Mouse (Mus musculus) stomach, postnatal 0 days (tissue): ENCODE data around the gene Fam186a. TPM values are rescaled to one million over a fixed set of nuclear protein-coding genes. Genes with fewer than 3 reads are reported as not detected.
A peak's percentile ranks its signal among the peaks of the same experiment; 100 is the strongest.
"Not testable (repeated sequence)": the region's sequence is repeated elsewhere in the genome, so short reads cannot be mapped to it uniquely, and the experiment has no call there.

Source experiments
- ATAC-seq: fragments of 200-750 bp; cut with Nextera tagmentation; 2 replicates; pipeline ENCODE4 v1.8.0; 2017; ENCODE audit not compliant: low FRiP score, low TSS enrichment
- DNase-seq: peaks from one replicate; pipeline ENCODE4 v3.0.0-alpha.2; 2016; ENCODE audit warnings: low spot score
- H3K27ac ChIP-seq: fragments of 300-500 bp; sonication (generic); replicated peaks from 2 replicates; pipeline ENCODE4 v1.5.1; 2014; ENCODE audit warnings: mild to moderate bottlenecking, control low read depth
- H3K27me3 ChIP-seq: fragments of 300-500 bp; sonication (generic); 2 replicates; pipeline ENCODE4 v1.6.1; 2014; ENCODE audit warnings: low read length; ENCODE audit not compliant: control insufficient read depth, insufficient read depth
- H3K36me3 ChIP-seq: fragments of 300-500 bp; sonication (generic); 2 replicates; pipeline ENCODE4 v1.6.1; 2014; ENCODE audit warnings: low read length, mixed read lengths; ENCODE audit not compliant: control insufficient read depth, insufficient read depth
- H3K4me1 ChIP-seq: fragments of 300-500 bp; sonication (generic); replicated peaks from 2 replicates; pipeline ENCODE4 v1.6.1; 2014; ENCODE audit warnings: antibody characterized with exemption; ENCODE audit not compliant: control insufficient read depth, insufficient read depth
- H3K4me2 ChIP-seq: fragments of 300-500 bp; sonication (generic); replicated peaks from 2 replicates; pipeline ENCODE4 v1.6.1; 2014; ENCODE audit warnings: low read depth, mild to moderate bottlenecking, control low read depth, moderate library complexity
- H3K4me3 ChIP-seq: fragments of 300-500 bp; sonication (generic); 2 replicates; pipeline ENCODE4 v1.5.1; 2014; ENCODE audit warnings: low read depth, low read length, control low read depth
- H3K9ac ChIP-seq: fragments of 300-500 bp; sonication (generic); 2 replicates; pipeline ENCODE4 v1.6.1; 2014; ENCODE audit warnings: mild to moderate bottlenecking, low read length, control low read depth, mixed read lengths
- H3K9me3 ChIP-seq: fragments of 300-500 bp; sonication (generic); 2 replicates; pipeline ENCODE4 v1.6.1; 2016; ENCODE audit warnings: low read length; ENCODE audit not compliant: control insufficient read depth
- CTCF ChIP-seq: IDR thresholded peaks from 2 replicates; pipeline ENCODE4 v1.5.1; 2016; ENCODE audit warnings: antibody characterized with exemption, low read depth, mild to moderate bottlenecking, moderate library complexity
- EP300 ChIP-seq: optimal IDR thresholded peaks from 2 replicates; pipeline ENCODE3; 2016; ENCODE audit warnings: antibody characterized with exemption
- WGBS: fragments of 180-500 bp; shearing (Covaris S2); extraction: QIAGEN DNeasy Blood & Tissue Kit; methylation state at CpG from one replicate; pipeline ENCODE4 v1.1.7; 2014; 5-methylcytosine and 5-hydroxymethylcytosine counted together
- polyA plus RNA-seq: library from polyadenylated mRNA; unstranded; fragments of >200 nt; fragmentation: Nextera tagmentation; extraction: Ambion mirVana; gene quantifications from 2 replicates; pipeline ENCODE4 v1.2.1, GENCODE M21; 2015

The Fam186a gene
- polyA plus RNA-seq, 1 experiment from 2014 or later, result not detected

GRCm38 (mm10) chr15:99917264-99917663 is 49.6 kb downstream of the Fam186a start:
- Histone ChIP-seq H3K36me3 (no peaks in the 10 kb centered on the region), H3K4me2 (no peak overlapping the region), H3K27ac (no peak overlapping the region), H3K4me3 (no peak overlapping the region), H3K27me3 (no peaks in the 10 kb centered on the region), H3K9me3 (no peaks in the 10 kb centered on the region), H3K9ac (no peak overlapping the region), H3K4me1 (no peaks in the 10 kb centered on the region)
- DNase-seq, result peak; percentile 70
- 51% methylated on average over 3 of the region's 3 CpGs for WGBS
- ATAC-seq, result peak; percentile 84
- TF ChIP-seq CTCF, result no peak
- no peak for TF ChIP-seq EP300

GRCm38 (mm10) chr15:99914613-99915012 is 52.2 kb downstream of the Fam186a start:
- Histone ChIP-seq H3K27ac (no peak overlapping the region), H3K4me3 (no peak overlapping the region), H3K4me2 (no peak overlapping the region), H3K27me3 (no peaks in the 10 kb centered on the region), H3K9me3 (no peaks in the 10 kb centered on the region), H3K4me1 (no peaks in the 10 kb centered on the region), H3K9ac (0 out of 2 replicates have a peak overlapping the region, but pooled peaks have one; percentile 5), H3K36me3 (no peaks in the 10 kb centered on the region)
- ATAC-seq, result no peak
- 54% methylated on average over 5 of the region's 5 CpGs for WGBS
- TF ChIP-seq EP300 (no peak), CTCF (no peak)
- no peak for DNase-seq

DNA sequence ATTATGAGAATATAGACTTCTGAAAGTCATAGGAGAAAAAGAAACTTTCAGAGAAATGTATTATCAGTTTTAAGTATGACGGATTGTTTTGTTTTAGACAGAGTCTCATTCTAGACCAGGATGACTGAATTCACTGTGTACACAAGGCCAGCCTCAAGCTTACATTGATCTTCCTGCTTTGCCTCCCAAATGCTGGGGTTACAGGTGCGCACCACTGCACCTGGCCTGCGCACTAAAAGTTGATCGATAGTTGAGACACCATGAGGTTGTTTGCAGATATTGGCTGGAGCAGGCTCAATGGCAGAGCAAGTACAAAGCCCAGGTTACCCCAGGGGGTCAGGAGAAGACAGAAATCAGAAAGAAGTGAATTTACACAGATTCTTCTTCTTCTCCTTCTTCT is 55.1 kb downstream of the Fam186a start:
- WGBS, result 69% methylated on average over 4 of the region's 4 CpGs
- no peaks in the 10 kb centered on the region for H3K36me3 ChIP-seq
- TF ChIP-seq EP300 (no peak), CTCF (no peak)
- H3K9ac ChIP-seq, result no peak overlapping the region
- DNase-seq (no peak), ATAC-seq (no peak)
- H3K4me1 ChIP-seq, result no peaks in the 10 kb centered on the region
- H3K4me3 ChIP-seq, result no peak overlapping the region
- H3K27ac ChIP-seq, result no peak overlapping the region
- no peaks in the 10 kb centered on the region for H3K9me3 ChIP-seq
- no peaks in the 10 kb centered on the region for H3K27me3 ChIP-seq
- no peak overlapping the region for H3K4me2 ChIP-seq

- peak; percentile 76 for TF ChIP-seq CTCF
- not testable (repeated sequence) for H3K9me3 ChIP-seq, H3K27me3 ChIP-seq, H3K4me1 ChIP-seq, H3K27ac ChIP-seq, ATAC-seq, H3K4me2 ChIP-seq, H3K9ac ChIP-seq, H3K4me3 ChIP-seq, H3K36me3 ChIP-seq
- 38% methylated on average over 14 of the region's 14 CpGs for WGBS
- peak; percentile 34 for DNase-seq
Observed at GRCm38 (mm10) chr15:99909339-99909996, 57.4 kb downstream of the Fam186a start.

GRCm38 (mm10) chr15:99907514-99907913 is 59.3 kb downstream of the Fam186a start:
- Histone ChIP-seq H3K27ac (0 out of 2 replicates have a peak overlapping the region, but pooled peaks have one; percentile 13), H3K9ac (no peak overlapping the region), H3K9me3 (no peaks in the 10 kb centered on the region), H3K4me1 (no peaks in the 10 kb centered on the region), H3K27me3 (no peaks in the 10 kb centered on the region), H3K4me3 (no peak overlapping the region), H3K4me2 (no peak overlapping the region), H3K36me3 (no peaks in the 10 kb centered on the region)
- no peak for TF ChIP-seq CTCF
- no peak for TF ChIP-seq EP300
- ATAC-seq, result peak; percentile 1; the same call in 1 of the 2 replicates
- 58% methylated on average over 1 of the region's 1 CpGs for WGBS
- no peak for DNase-seq

GRCm38 (mm10) chr15:99907041-99907440 is 59.8 kb downstream of the Fam186a start:
- H3K27ac ChIP-seq, result 0 out of 2 replicates have a peak overlapping the region, but pooled peaks have one; percentile 13
- 53% methylated on average over 4 of the region's 4 CpGs for WGBS
- H3K4me3 ChIP-seq, result no peak overlapping the region
- no peaks in the 10 kb centered on the region for H3K4me1 ChIP-seq
- TF ChIP-seq CTCF (no peak), EP300 (no peak)
- no peaks in the 10 kb centered on the region for H3K27me3 ChIP-seq
- DNase-seq, result no peak
- ATAC-seq, result peak; percentile 24; the same call in 1 of the 2 replicates
- no peaks in the 10 kb centered on the region for H3K36me3 ChIP-seq
- H3K9ac ChIP-seq, result no peak overlapping the region
- H3K4me2 ChIP-seq, result no peak overlapping the region
- no peaks in the 10 kb centered on the region for H3K9me3 ChIP-seq
